12 mouse cellular contexts compared by ENCODE assay signal in genomic region chr11:54920127-54920972, GRCm38 (mm10). TPM values are rescaled to one million over a fixed set of nuclear protein-coding genes. Genes with fewer than 3 reads are reported as not detected.
DNase-seq lines count a peak whose midpoint lies in the region; ATAC-seq and TF ChIP-seq lines count a peak whose summit lies in the region.
"Had no signal": no experiment of that assay in that cellular context is flagged by ENCODE, and none has a peak within 500 bp of the region (broad histone marks: within the 10 kb centered on the region; RNA-seq: fewer than 3 reads in every experiment).

No protein-coding gene starts in this region.

- no peak overlapping the region for H3K9ac ChIP-seq in heart, embryonic 11.5 days (ENCODE audit: low read depth, low read length)
- 0 out of 2 replicates have a peak overlapping the region, but pooled peaks have one; percentile 7 for H3K9ac ChIP-seq in heart, postnatal 0 days (replicated peaks; ENCODE audit: low read depth, low read length)
- H3K9ac ChIP-seq: hindbrain, embryonic 14.5 days; limb, embryonic 15.5 days had no signal

- H3K27me3 ChIP-seq in heart, embryonic 11.5 days (ENCODE audit: control insufficient read depth, insufficient read depth, low read length) = no peaks in the 10 kb centered on the region
- H3K27me3 ChIP-seq in heart, postnatal 0 days (ENCODE audit: control insufficient read depth, insufficient read depth, low read length) = no peaks in the 10 kb centered on the region
- H3K27me3 ChIP-seq: limb, embryonic 15.5 days had no signal

- TF ChIP-seq EP300 in heart, postnatal 0 days (IDR thresholded peaks at IDR 0.05; ENCODE audit: low read depth) = no peak

- no peak for TF ChIP-seq POLR2A in bone marrow, adult 2 months (IDR thresholded peaks at IDR 0.05; ENCODE audit: borderline replicate concordance, control insufficient read depth, low read depth, low read length)

- peaks cover 36% of the 10 kb centered on the region for H3K36me3 ChIP-seq in heart, embryonic 11.5 days (ENCODE audit: control insufficient read depth, insufficient read depth, low read length)
- peaks cover 87% of the 10 kb centered on the region for H3K36me3 ChIP-seq in heart, postnatal 0 days (replicated peaks; ENCODE audit: control insufficient read depth, insufficient read depth, low read length)
- H3K36me3 ChIP-seq in macrophage (ENCODE audit: inconsistent target) = peaks cover 83% of the 10 kb centered on the region

- H3K27ac ChIP-seq in heart, embryonic 11.5 days (ENCODE audit: low read depth, low read length) = peak overlapping the region; percentile 70
- H3K27ac ChIP-seq in bone marrow, adult 2 months (ENCODE audit: control insufficient read depth, insufficient read depth, low read depth, low read length, poor library complexity) = peak overlapping the region; percentile 60; the same call in 1 of the 2 replicates
- peak overlapping the region; percentile 58 for H3K27ac ChIP-seq in heart, postnatal 0 days (ENCODE audit: low read depth)
- H3K27ac ChIP-seq in macrophage = peak overlapping the region; percentile 70
- H3K27ac ChIP-seq: hindbrain, embryonic 14.5 days; limb, embryonic 15.5 days had no signal

- no peak overlapping the region for H3K4me2 ChIP-seq in heart, embryonic 11.5 days
- H3K4me2 ChIP-seq in heart, postnatal 0 days (ENCODE audit: low read depth, low read length) = no peak overlapping the region
- H3K4me2 ChIP-seq: hindbrain, embryonic 14.5 days; limb, embryonic 15.5 days had no signal

- no peak for DNase-seq in heart, adult 9 months (ENCODE audit: low spot score in 2 of 2)
- no peak for DNase-seq in heart, postnatal 0 days (ENCODE audit: low spot score)
- DNase-seq in layer of hippocampus, adult 18-20 months (ENCODE audit: low spot score in 2 of 2) = no peak
- DNase-seq in cerebellum, postnatal 25 days = no peak
- DNase-seq: lung, postnatal 4 days; thymus, postnatal 14 days had no signal

- H3K4me1 ChIP-seq in heart, embryonic 11.5 days (ENCODE audit: control insufficient read depth, insufficient read depth, low read length) = peaks cover 18% of the 10 kb centered on the region
- peaks cover 2% of the 10 kb centered on the region for H3K4me1 ChIP-seq in bone marrow, adult 2 months (ENCODE audit: control insufficient read depth, insufficient read depth, low read length)
- 0 out of 2 replicates have a peak, but pooled peaks cover 18% of the 10 kb centered on the region for H3K4me1 ChIP-seq in heart, postnatal 0 days (ENCODE audit: control insufficient read depth, insufficient read depth)
- H3K4me1 ChIP-seq: limb, embryonic 15.5 days had no signal

- H3K9me3 ChIP-seq in heart, embryonic 11.5 days (replicated peaks; ENCODE audit: control insufficient read depth, low read length) = no peaks in the 10 kb centered on the region
- H3K9me3 ChIP-seq in heart, postnatal 0 days (replicated peaks; ENCODE audit: control insufficient read depth, low read length) = no peaks in the 10 kb centered on the region
- H3K9me3 ChIP-seq: limb, embryonic 15.5 days had no signal

- ATAC-seq in heart, embryonic 11.5 days (replicated peaks; ENCODE audit: insufficient number of reproducible peaks, low FRiP score, low TSS enrichment) = no peak
- ATAC-seq in heart, postnatal 0 days (ENCODE audit: insufficient read depth, low read depth) = peak; percentile 72

- TF ChIP-seq CTCF in bone marrow, adult 2 months (IDR thresholded peaks at IDR 0.05; ENCODE audit: control insufficient read depth, insufficient read depth, low read length) = no peak
- no peak for TF ChIP-seq CTCF in heart, postnatal 0 days (IDR thresholded peaks at IDR 0.05; ENCODE audit: low read depth)

- H3K4me3 ChIP-seq in heart, embryonic 11.5 days (ENCODE audit: low read depth, low read length) = no peak overlapping the region
- no peak overlapping the region for H3K4me3 ChIP-seq in bone marrow, adult 2 months (replicated peaks; ENCODE audit: control insufficient read depth, low read depth, low read length)
- no peak overlapping the region for H3K4me3 ChIP-seq in heart, postnatal 0 days (ENCODE audit: low read depth, low read length)
- no peak overlapping the region for H3K4me3 ChIP-seq in macrophage (ENCODE audit: inconsistent target)
- H3K4me3 ChIP-seq: erythroblast, embryonic 14.5 days; limb, embryonic 15.5 days had no signal

- 61% methylated on average over 11 of the region's 11 CpGs for WGBS in heart, embryonic 11.5 days (ENCODE audit: insufficient replicate concordance)
- WGBS in bone marrow, adult 2 months = 78% methylated on average over 11 of the region's 11 CpGs
- WGBS in heart, postnatal 0 days = 61% methylated on average over 11 of the region's 11 CpGs
- WGBS in macrophage (ENCODE audit: missing documents) = 96% methylated on average over 11 of the region's 11 CpGs

- no peaks in the 10 kb centered on the region for H3K79me2 ChIP-seq in macrophage (ENCODE audit: inconsistent target)

RNA-seq across cellular contexts. Expression of gene Gpx3, which starts 18.1 kb away (rescaled TPM):
- polyA plus RNA-seq in heart, embryonic 11.5 days (2014; fragmentation: Nextera tagmentation; extraction: Ambion mirVana) = 1,579 and 1,713 TPM in 2 replicates
- 86.6 and 132 TPM in 2 replicates for polyA plus RNA-seq in bone marrow, adult 2 months (2011; ENCODE audit: insufficient read depth, insufficient read length, low replicate concordance, missing spikeins)
- 114 and 243 TPM in 2 replicates for total RNA-seq in heart, postnatal 0 days (2014; rRNA removed; ENCODE audit: low replicate concordance)
- 788 and 904 TPM in 2 replicates for polyA plus RNA-seq in heart, postnatal 0 days (2015; fragmentation: Nextera tagmentation; extraction: Ambion mirVana)
- 1 to 10 TPM in 17 of 26 experiments, under 1 TPM in 3, not detected in 6; 0.59 to 10.0 (median 2.2) TPM for total RNA-seq in macrophage (2018; cell fraction: chromatin; rRNA removed)
- total RNA-seq in macrophage (2018; cell fraction: cytosol; rRNA removed) = 100 to 1,000 TPM in 16 of 26 experiments, 10 to 100 TPM in 10; 81.5 to 363 (median 177) TPM
- 100 to 1,000 TPM in 1 of 26 experiments, 10 to 100 TPM in 25; 22.4 to 113 (median 50.5) TPM for total RNA-seq in macrophage (2018; cell fraction: nucleus; rRNA removed)
- polyA plus RNA-seq in macrophage (2018) = 191 to 766 TPM (median 446 TPM) in 3 replicates
- total RNA-seq in layer of hippocampus, adult 18-20 months (2021) = 1 to 10 TPM; 4.7 to 5.8 TPM

RNA-seq across cellular contexts. Expression of gene Tnip1, which starts 42.4 kb away (rescaled TPM):
- polyA plus RNA-seq in heart, embryonic 11.5 days (2014; fragmentation: Nextera tagmentation; extraction: Ambion mirVana) = 16.0 and 16.8 TPM in 2 replicates
- 10.1 and 22.5 TPM in 2 replicates for polyA plus RNA-seq in bone marrow, adult 2 months (2011; ENCODE audit: insufficient read depth, insufficient read length, low replicate concordance, missing spikeins)
- 16.6 and 19.9 TPM in 2 replicates for total RNA-seq in heart, postnatal 0 days (2014; rRNA removed; ENCODE audit: low replicate concordance)
- 19.7 and 22.7 TPM in 2 replicates for polyA plus RNA-seq in heart, postnatal 0 days (2015; fragmentation: Nextera tagmentation; extraction: Ambion mirVana)
- 1,000 to 10,000 TPM in 3 of 26 experiments, 100 to 1,000 TPM in 23; 121 to 1,718 (median 405) TPM for total RNA-seq in macrophage (2018; cell fraction: chromatin; rRNA removed)
- total RNA-seq in macrophage (2018; cell fraction: cytosol; rRNA removed) = 100 to 1,000 TPM in 16 of 26 experiments, 10 to 100 TPM in 10; 68.4 to 348 (median 120) TPM
- total RNA-seq in macrophage (2018; cell fraction: nucleus; rRNA removed) = 100 to 1,000 TPM in 19 of 26 experiments, 10 to 100 TPM in 7; 51.2 to 591 (median 250) TPM
- 45.9 to 108 TPM (median 70.5 TPM) in 3 replicates for polyA plus RNA-seq in macrophage (2018)
- 10 to 100 TPM; 35.2 to 39.0 TPM for total RNA-seq in layer of hippocampus, adult 18-20 months (2021)

RNA-seq across cellular contexts. Expression of gene Hint1, which starts 54.2 kb away (rescaled TPM):
- polyA plus RNA-seq in heart, embryonic 11.5 days (2014; fragmentation: Nextera tagmentation; extraction: Ambion mirVana) = 632 and 639 TPM in 2 replicates
- polyA plus RNA-seq in bone marrow, adult 2 months (2011; ENCODE audit: insufficient read depth, insufficient read length, low replicate concordance, missing spikeins) = 192 and 249 TPM in 2 replicates
- 704 and 779 TPM in 2 replicates for total RNA-seq in heart, postnatal 0 days (2014; rRNA removed; ENCODE audit: low replicate concordance)
- polyA plus RNA-seq in heart, postnatal 0 days (2015; fragmentation: Nextera tagmentation; extraction: Ambion mirVana) = 923 and 965 TPM in 2 replicates
- 10 to 100 TPM in 23 of 26 experiments, 1 to 10 TPM in 3; 8.1 to 84.4 (median 24.2) TPM for total RNA-seq in macrophage (2018; cell fraction: chromatin; rRNA removed)
- total RNA-seq in macrophage (2018; cell fraction: cytosol; rRNA removed) = 100 to 1,000 TPM; 354 to 532 (median 434) TPM
- total RNA-seq in macrophage (2018; cell fraction: nucleus; rRNA removed) = 100 to 1,000 TPM in 15 of 26 experiments, 10 to 100 TPM in 11; 45.3 to 183 (median 105) TPM
- polyA plus RNA-seq in macrophage (2018) = 231 to 631 TPM (median 515 TPM) in 3 replicates
- 100 to 1,000 TPM; 265 to 272 TPM for total RNA-seq in layer of hippocampus, adult 18-20 months (2021)

RNA-seq across cellular contexts. Expression of gene Lyrm7, which starts 59.6 kb away (rescaled TPM):
- 16.5 and 19.1 TPM in 2 replicates for polyA plus RNA-seq in heart, embryonic 11.5 days (2014; fragmentation: Nextera tagmentation; extraction: Ambion mirVana)
- polyA plus RNA-seq in bone marrow, adult 2 months (2011; ENCODE audit: insufficient read depth, insufficient read length, low replicate concordance, missing spikeins) = 2.2 and 11.4 TPM in 2 replicates
- 4.5 and 6.3 TPM in 2 replicates for total RNA-seq in heart, postnatal 0 days (2014; rRNA removed; ENCODE audit: low replicate concordance)
- polyA plus RNA-seq in heart, postnatal 0 days (2015; fragmentation: Nextera tagmentation; extraction: Ambion mirVana) = 19.2 and 20.2 TPM in 2 replicates
- total RNA-seq in macrophage (2018; cell fraction: chromatin; rRNA removed) = 1 to 10 TPM in 17 of 26 experiments, under 1 TPM in 4, not detected in 5; 0.52 to 7.9 (median 2.6) TPM
- total RNA-seq in macrophage (2018; cell fraction: cytosol; rRNA removed) = 1 to 10 TPM in 8 of 26 experiments, under 1 TPM in 18; 0.29 to 2.3 (median 0.84) TPM
- total RNA-seq in macrophage (2018; cell fraction: nucleus; rRNA removed) = 1 to 10 TPM in 14 of 26 experiments, under 1 TPM in 7, not detected in 5; 0.36 to 8.8 (median 1.4) TPM
- polyA plus RNA-seq in macrophage (2018) = 0.29 to 3.3 TPM (median 1.0 TPM) in 3 replicates
- 10 to 100 TPM; 29.5 to 35.5 TPM for total RNA-seq in layer of hippocampus, adult 18-20 months (2021)
- polyA plus RNA-seq: erythroblast, embryonic 14.5 days had no signal
